Mouse (Mus musculus) left cerebral cortex, postnatal 14 days (tissue): Measurements from ENCODE around the gene Mypop. TPM values are rescaled to one million over a fixed set of nuclear protein-coding genes. Genes with fewer than 3 reads are reported as not detected.

Source experiments
- DNase-seq, 2 experiments: peaks; one replicate each; pipeline ENCODE4 v3.0.0; 2021 to 2022; ENCODE audit warnings: low spot score in 2 of 2, mixed read lengths in 1 of 2
- intact Hi-C: fragments of 180-260 bp; cut with DNase I; formaldehyde crosslinking; loops from one replicate; pipeline ENCODE4 v1.15.1; 2025
- total RNA-seq, 2 experiments: library from RNA; stranded (reverse); gene quantifications; 2 replicates each; pipeline ENCODE4 v1.2.3; 2021

Mypop gene
- total RNA-seq, 2 experiments from 2014 or later = 39.9 to 42.2 TPM

DNA sequence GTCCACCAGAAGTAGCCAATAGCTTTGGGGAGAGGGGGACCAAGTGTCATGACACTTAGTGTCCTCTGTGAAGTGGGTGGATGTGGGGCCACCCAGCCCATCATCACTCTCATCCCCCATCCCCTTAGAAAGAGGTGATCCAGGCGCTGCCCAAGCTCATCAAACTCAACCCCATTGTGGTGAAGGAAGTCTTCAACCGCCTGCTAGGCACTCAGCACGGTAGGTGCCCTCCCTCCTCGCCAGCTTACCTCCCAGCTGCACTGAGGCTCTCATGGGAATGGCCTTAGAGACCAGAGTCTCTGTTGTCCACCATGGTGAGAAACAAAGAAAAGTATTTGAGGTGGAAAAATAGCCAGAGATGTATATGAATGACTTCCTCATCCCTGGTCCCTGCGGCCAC lies 58.2 kb downstream of the Mypop start:
- DNase-seq = no peak
- intact Hi-C loops = no loop called here

GRCm38 (mm10) chr7:19050172-19050571 lies 59.1 kb downstream of the Mypop start:
- intact Hi-C loops = no loop called here
- no peak for DNase-seq

GRCm38 (mm10) chr7:19051161-19051560 lies 60.1 kb downstream of the Mypop start:
- intact Hi-C loops = no loop called here
- DNase-seq = no peak

Other genes starting within 250 kb of the Mypop start
- not detected for gene Psg19, start 192.7 kb upstream of the Mypop start, total RNA-seq
- not detected for gene Psg17, start 169.6 kb upstream of the Mypop start, total RNA-seq
- 1 to 10 TPM; 1.3 to 2.0 TPM for gene Mill2, start 151.3 kb upstream of the Mypop start, total RNA-seq
- 10 to 100 TPM; 25.1 to 34.5 TPM for gene Pglyrp1, start 119.9 kb upstream of the Mypop start, total RNA-seq
- 10 to 100 TPM; 11.6 to 13.0 TPM for gene Ccdc61, start 80.8 kb upstream of the Mypop start, total RNA-seq
- gene Nova2, start 65.4 kb upstream of the Mypop start, total RNA-seq = 100 to 1,000 TPM; 105 to 110 TPM
- under 1 TPM; 0.42 to 0.75 TPM for gene Nanos2, start 3.8 kb upstream of the Mypop start, total RNA-seq
- gene Irf2bp1, start 12.8 kb downstream of the Mypop start, total RNA-seq = 10 to 100 TPM; 42.5 to 45.2 TPM
- gene Foxa3, start 32.3 kb downstream of the Mypop start, total RNA-seq = not detected
- gene Sympk, start 33.1 kb downstream of the Mypop start, total RNA-seq = 100 to 1,000 TPM; 106 to 109 TPM
- under 1 TPM; 0.29 to 0.49 TPM for gene Rsph6a, start 63.4 kb downstream of the Mypop start, total RNA-seq
- 100 to 1,000 TPM; 151 to 162 TPM for gene Dmwd, start 85.0 kb downstream of the Mypop start, total RNA-seq
- 10 to 100 TPM; 34.3 to 36.7 TPM for gene Dmpk, start 92.6 kb downstream of the Mypop start, total RNA-seq
- gene Six5, start 103.3 kb downstream of the Mypop start, total RNA-seq = 1 to 10 TPM; 1.6 TPM
- gene Gm4969, start 127.1 kb downstream of the Mypop start, total RNA-seq = under 1 TPM; 0.48 to 0.76 TPM
- gene Fbxo46, start 128.6 kb downstream of the Mypop start, total RNA-seq = 10 to 100 TPM; 11.5 to 12.6 TPM
- gene Qpctl, start 158.0 kb downstream of the Mypop start, total RNA-seq = 10 to 100 TPM; 19.6 to 21.9 TPM
- gene Snrpd2, start 158.5 kb downstream of the Mypop start, total RNA-seq = 10 to 100 TPM; 84.3 to 88.7 TPM
- gene Gipr, start 174.9 kb downstream of the Mypop start, total RNA-seq = 1 to 10 TPM; 1.6 to 2.8 TPM
- gene Eml2, start 185.2 kb downstream of the Mypop start, total RNA-seq = 100 to 1,000 TPM; 167 to 183 TPM
- 1 to 10 TPM; 5.2 to 5.5 TPM for gene Gpr4, start 221.3 kb downstream of the Mypop start, total RNA-seq
- gene Opa3, start 237.1 kb downstream of the Mypop start, total RNA-seq = 10 to 100 TPM; 40.0 to 43.9 TPM